Mouse (Mus musculus) heart, embryonic 16.5 days (tissue): ENCODE results near the gene Isg15. TPM values are rescaled to one million over a fixed set of nuclear protein-coding genes. Genes with fewer than 3 reads are reported as not detected.

ENCODE experiments used
- ATAC-seq: fragments of 200-750 bp; cut with Nextera tagmentation; replicated peaks from 2 replicates; pipeline ENCODE4 v1.8.0; 2017; ENCODE audit warnings: moderate number of reproducible peaks; ENCODE audit not compliant: insufficient read depth, low FRiP score; ENCODE audit errors: extremely low read depth
- H3K27ac ChIP-seq: fragments of 300-500 bp; sonication (generic); 2 replicates; pipeline ENCODE4 v1.5.1; 2014; ENCODE audit warnings: mild to moderate bottlenecking, low read length, control low read depth, moderate library complexity
- H3K27me3 ChIP-seq: fragments of 300-500 bp; sonication (generic); 2 replicates; pipeline ENCODE4 v1.6.1; 2014; ENCODE audit warnings: low read length, mixed read lengths; ENCODE audit not compliant: control insufficient read depth, insufficient read depth
- H3K36me3 ChIP-seq: fragments of 300-500 bp; sonication (generic); 2 replicates; pipeline ENCODE4 v1.6.1; 2014; ENCODE audit not compliant: control insufficient read depth, insufficient read depth
- H3K4me1 ChIP-seq: fragments of 300-500 bp; sonication (generic); 2 replicates; pipeline ENCODE4 v1.6.1; 2014; ENCODE audit warnings: low read length, mixed read lengths; ENCODE audit not compliant: control insufficient read depth, insufficient read depth
- H3K4me2 ChIP-seq: fragments of 300-500 bp; sonication (generic); 2 replicates; pipeline ENCODE4 v1.6.1; 2014; ENCODE audit warnings: low read depth, mild to moderate bottlenecking, control low read depth, low read length
- H3K4me3 ChIP-seq: fragments of 300-500 bp; sonication (generic); 2 replicates; pipeline ENCODE4 v1.5.1; 2014; ENCODE audit warnings: mild to moderate bottlenecking, control low read depth, low read length
- H3K9ac ChIP-seq: fragments of 300-500 bp; sonication (generic); 2 replicates; pipeline ENCODE4 v1.6.1; 2014; ENCODE audit warnings: low read length, control low read depth
- H3K9me3 ChIP-seq: fragments of 300-500 bp; sonication (generic); replicated peaks from 2 replicates; pipeline ENCODE4 v1.6.1; 2016; ENCODE audit warnings: low read length; ENCODE audit not compliant: control insufficient read depth
- WGBS: fragments of 180-500 bp; shearing (Covaris S2); extraction: QIAGEN DNeasy Blood & Tissue Kit; methylation state at CpG from one replicate; pipeline ENCODE4 v1.1.7; 2014; 5-methylcytosine and 5-hydroxymethylcytosine counted together
- polyA plus RNA-seq: library from polyadenylated mRNA; unstranded; fragments of >200 nt; fragmentation: Nextera tagmentation; extraction: Ambion mirVana; gene quantifications from 2 replicates; pipeline ENCODE4 v1.2.1, GENCODE M21; 2015

Gene Isg15
- 5.0 and 9.1 TPM in 2 replicates for polyA plus RNA-seq

DNA sequence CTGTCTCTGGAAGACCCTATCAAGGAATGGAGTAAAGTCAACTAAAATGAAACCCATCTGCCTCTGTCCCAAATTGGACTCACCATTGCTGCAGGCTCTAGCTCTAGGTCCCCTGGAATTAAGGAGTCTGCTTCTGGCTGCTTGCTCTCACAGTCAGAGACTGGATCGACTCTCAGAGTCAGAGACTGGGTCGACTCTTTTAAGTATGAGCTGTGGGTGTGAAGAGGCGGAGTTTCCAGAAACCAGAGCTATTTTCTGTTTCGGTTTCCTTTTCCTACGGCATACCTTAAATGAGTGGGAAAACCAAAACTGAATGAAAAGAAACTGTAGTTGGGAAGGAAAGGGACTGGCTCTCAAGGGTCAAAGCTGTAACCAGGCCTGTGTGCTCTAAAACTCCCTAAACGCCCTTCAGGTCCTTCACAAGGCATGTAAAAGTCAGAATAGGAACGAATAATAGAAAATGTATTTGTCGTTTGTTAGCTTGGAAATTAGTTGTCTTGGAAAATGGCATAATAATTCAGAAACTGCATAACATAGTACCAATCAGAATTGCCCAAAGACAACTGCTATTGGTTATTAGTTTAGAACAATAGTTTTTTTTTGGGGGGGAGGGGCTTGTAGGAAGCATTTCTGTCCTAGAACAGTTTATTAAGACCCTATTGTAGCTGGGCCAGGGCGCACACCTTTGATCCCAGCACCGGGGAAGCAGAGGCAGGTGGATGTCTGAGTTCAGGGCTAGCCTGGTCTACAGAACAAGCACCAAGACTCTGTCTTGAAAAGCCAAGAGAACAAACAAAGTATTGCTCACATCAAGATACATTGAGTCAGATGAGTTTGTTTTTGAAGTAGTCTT, at the start of gene Isg15:
Gene Isg15 (minus strand): TSS at position 196 of the 853 bp plus-strand sequence.
- WGBS, result 58% methylated on average over 10 of the region's 10 CpGs
- Histone ChIP-seq H3K4me2 (peak within 1 kb of the TSS; percentile 50), H3K27ac (peak within 1 kb of the TSS; percentile 48; the same call in 1 of the 2 replicates), H3K4me3 (peak within 1 kb of the TSS; percentile 19; the same call in 1 of the 2 replicates), H3K4me1 (peaks cover 30% of the 10 kb centered on the region), H3K27me3 (peaks cover 3% of the 10 kb centered on the region), H3K36me3 (no peaks in the 10 kb centered on the region), H3K9me3 (no peaks in the 10 kb centered on the region), H3K9ac (0 out of 2 replicates have a peak within 1 kb of the TSS, but pooled peaks have one; percentile 25)
- ATAC-seq, result no peak

- Histone ChIP-seq H3K4me2 (no peak overlapping the region), H3K4me3 (no peak overlapping the region), H3K9me3 (no peaks in the 10 kb centered on the region), H3K9ac (no peak overlapping the region), H3K27me3 (peaks cover 19% of the 10 kb centered on the region), H3K4me1 (peaks cover 6% of the 10 kb centered on the region; the same call in 1 of the 2 replicates), H3K36me3 (peaks cover 35% of the 10 kb centered on the region), H3K27ac (no peak overlapping the region)
- 55% methylated on average over 11 of the region's 11 CpGs for WGBS
- ATAC-seq, result no peak
These were observed 48.9 kb upstream of the Isg15 start for GRCm38 (mm10) chr4:156249567-156249966.

DNA sequence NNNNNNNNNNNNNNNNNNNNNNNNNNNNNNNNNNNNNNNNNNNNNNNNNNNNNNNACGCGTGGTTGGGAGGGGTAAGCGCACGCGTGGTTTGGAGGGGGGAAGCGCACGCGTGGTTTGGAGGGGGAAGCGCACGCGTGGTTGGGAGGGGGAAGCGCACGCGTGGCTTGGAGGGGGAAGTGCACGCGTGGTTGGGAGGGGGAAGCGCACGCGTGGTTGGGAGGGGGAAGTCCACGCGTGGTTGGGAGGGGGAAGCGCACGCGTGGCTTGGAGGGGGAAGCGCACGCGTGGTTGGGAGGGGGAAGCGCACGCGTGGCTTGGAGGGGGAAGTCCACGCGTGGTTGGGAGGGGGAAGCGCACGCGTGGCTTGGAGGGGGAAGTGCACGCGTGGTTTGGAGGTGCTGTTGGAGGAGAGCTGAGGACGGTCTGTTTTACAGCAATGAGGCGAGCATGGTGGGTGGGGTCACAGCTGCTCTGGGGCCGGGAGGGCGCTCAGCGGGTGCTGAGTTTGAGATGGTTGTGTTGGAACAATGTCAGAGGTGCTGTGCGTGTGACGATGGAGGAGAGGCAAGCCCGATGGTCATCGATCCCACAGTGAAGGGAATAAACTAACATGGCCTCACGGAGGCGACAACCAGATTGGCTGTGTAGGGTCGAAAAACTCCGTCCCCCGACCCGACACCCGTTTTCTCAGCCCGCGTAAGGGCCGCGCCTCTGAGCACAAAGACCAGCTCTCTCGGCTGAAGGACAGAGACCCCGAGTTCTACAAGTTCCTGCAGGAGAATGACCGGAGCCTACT, 36.2 kb upstream of the Isg15 start:
- peak overlapping the region; percentile 64 for H3K4me2 ChIP-seq
- WGBS, result 33% methylated on average over 55 of the region's 60 CpGs
- peaks cover 39% of the 10 kb centered on the region for H3K36me3 ChIP-seq
- no peak for ATAC-seq
- H3K27me3 ChIP-seq, result no peaks in the 10 kb centered on the region
- H3K4me1 ChIP-seq, result 0 out of 2 replicates have a peak, but pooled peaks cover 2% of the 10 kb centered on the region
- peak overlapping the region; percentile 89 for H3K4me3 ChIP-seq
- no peak overlapping the region for H3K27ac ChIP-seq
- H3K9me3 ChIP-seq, result no peaks in the 10 kb centered on the region
- peak overlapping the region; percentile 86 for H3K9ac ChIP-seq

GRCm38 (mm10) chr4:156235808-156236533, 35.4 kb upstream of the Isg15 start, which contains the start of gene Noc2l:
Noc2l (plus strand) TSS chr4:156236010.
- ATAC-seq, result peak; percentile 90
- Histone ChIP-seq H3K4me3 (peak within 1 kb of the TSS; percentile 89), H3K4me1 (0 out of 2 replicates have a peak, but pooled peaks cover 2% of the 10 kb centered on the region), H3K9me3 (no peaks in the 10 kb centered on the region), H3K27ac (peak within 1 kb of the TSS; percentile 89), H3K36me3 (peaks cover 38% of the 10 kb centered on the region), H3K27me3 (no peaks in the 10 kb centered on the region), H3K4me2 (peak within 1 kb of the TSS; percentile 64), H3K9ac (peak within 1 kb of the TSS; percentile 86)
- under 1% methylated on average over 90 of the region's 90 CpGs for WGBS

- H3K4me2 ChIP-seq, result peak overlapping the region; percentile 64
- ATAC-seq, result peak; percentile 14
- H3K9ac ChIP-seq, result peak overlapping the region; percentile 86
- H3K36me3 ChIP-seq, result peaks cover 38% of the 10 kb centered on the region
- under 1% methylated on average over 15 of the region's 15 CpGs for WGBS
- peak overlapping the region; percentile 89 for H3K4me3 ChIP-seq
- peak overlapping the region; percentile 89 for H3K27ac ChIP-seq
- no peaks in the 10 kb centered on the region for H3K27me3 ChIP-seq
- H3K9me3 ChIP-seq, result no peaks in the 10 kb centered on the region
- H3K4me1 ChIP-seq, result 0 out of 2 replicates have a peak, but pooled peaks cover 2% of the 10 kb centered on the region
These were observed 34.7 kb upstream of the Isg15 start for GRCm38 (mm10) chr4:156235360-156235770.

DNA sequence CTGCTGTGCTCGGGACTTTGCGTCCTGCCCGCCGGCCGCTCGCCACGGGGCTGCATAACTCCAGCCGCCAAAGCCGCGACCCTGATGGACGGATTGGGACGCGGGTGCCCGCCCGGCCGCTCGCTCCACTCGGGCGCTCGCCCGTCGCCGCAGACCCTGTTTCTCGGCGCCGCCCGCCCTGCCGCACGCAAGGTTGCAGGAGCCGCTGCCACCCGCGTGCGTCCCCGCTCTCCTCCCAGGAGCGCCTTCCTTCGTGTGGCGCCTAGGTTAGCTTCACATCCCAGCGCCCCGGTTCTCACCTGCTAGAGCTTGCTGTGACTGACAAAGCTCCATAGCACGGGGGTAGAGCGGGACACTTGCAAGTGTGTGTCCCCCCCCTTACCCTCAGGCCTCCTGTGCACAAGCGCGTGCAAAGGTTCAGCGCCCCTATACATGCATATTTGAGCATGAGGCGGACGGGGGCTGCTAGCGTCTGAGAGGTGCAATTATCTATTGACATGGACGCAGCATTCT, 34.1 kb upstream of the Isg15 start, which contains the start of gene Plekhn1:
Gene Plekhn1 (minus strand): TSS at position 157 of the 513 bp plus-strand sequence.
- Histone ChIP-seq H3K4me1 (0 out of 2 replicates have a peak, but pooled peaks cover 2% of the 10 kb centered on the region), H3K9me3 (no peaks in the 10 kb centered on the region), H3K27me3 (no peaks in the 10 kb centered on the region), H3K4me3 (peak within 1 kb of the TSS; percentile 89), H3K4me2 (peak within 1 kb of the TSS; percentile 64), H3K36me3 (peaks cover 37% of the 10 kb centered on the region), H3K27ac (peak within 1 kb of the TSS; percentile 89), H3K9ac (peak within 1 kb of the TSS; percentile 86)
- ATAC-seq, result peak; percentile 30
- under 1% methylated on average over 48 of the region's 48 CpGs for WGBS

DNA sequence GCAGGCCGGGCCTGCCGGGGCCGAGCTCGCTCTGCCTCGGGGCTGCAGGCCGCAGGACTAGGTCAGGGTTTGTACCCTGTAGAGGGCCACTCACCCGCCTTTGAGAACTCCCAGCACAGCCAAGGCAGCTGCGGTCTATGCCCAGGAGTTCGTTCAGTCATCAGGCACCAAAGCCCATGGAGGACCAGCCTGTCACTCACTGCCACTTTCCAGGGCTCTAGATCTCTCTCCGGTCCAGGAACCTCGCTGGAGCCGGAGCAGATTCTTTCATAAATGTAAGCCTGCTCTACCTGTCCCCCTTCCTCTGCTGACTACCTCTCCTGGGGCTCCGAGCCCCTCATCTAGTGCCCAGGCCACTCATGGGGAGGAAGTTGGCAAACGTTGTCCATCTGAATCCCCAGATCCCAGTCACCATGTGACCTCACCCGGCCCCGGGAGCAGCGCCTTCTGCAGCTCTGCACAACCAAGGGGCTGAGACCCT, 33.4 kb upstream of the Isg15 start:
- Histone ChIP-seq H3K4me1 (0 out of 2 replicates have a peak, but pooled peaks cover 2% of the 10 kb centered on the region), H3K4me2 (peak overlapping the region; percentile 64), H3K9ac (peak overlapping the region; percentile 77), H3K27me3 (no peaks in the 10 kb centered on the region), H3K4me3 (peak overlapping the region; percentile 59), H3K9me3 (no peaks in the 10 kb centered on the region), H3K27ac (peak overlapping the region; percentile 73), H3K36me3 (peaks cover 35% of the 10 kb centered on the region)
- ATAC-seq, result no peak
- 7% methylated on average over 17 of the region's 17 CpGs for WGBS
